In the genomic region with DNA sequence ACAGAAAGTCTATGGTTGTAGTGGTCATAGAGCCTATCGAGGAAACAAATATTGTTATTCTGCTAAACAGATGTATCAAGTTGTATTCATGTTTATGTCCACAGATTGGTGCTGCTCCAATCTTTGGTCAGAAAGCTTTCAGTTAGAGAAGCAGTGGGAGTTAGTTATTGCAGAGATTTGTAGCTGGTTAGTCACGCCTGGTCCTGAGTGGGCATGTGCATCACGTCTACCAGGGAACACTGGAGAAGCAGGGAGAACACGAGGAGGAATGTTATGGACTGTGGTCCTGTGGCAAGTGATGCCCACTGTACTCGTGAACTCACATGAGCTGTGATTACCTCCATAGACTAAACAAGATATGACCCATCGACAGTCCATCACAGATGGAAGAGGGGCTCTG, we compare ENCODE assay signal across 15 mouse cellular contexts.
DNase-seq lines count a peak whose midpoint lies in the region; TF ChIP-seq lines count a peak whose summit lies in the region.
"Had no signal": no experiment of that assay in that cellular context is flagged by ENCODE, and none has a peak within 500 bp of the region (broad histone marks: within the 10 kb centered on the region; RNA-seq: fewer than 3 reads in every experiment).

No protein-coding gene starts in this region.

- no peak overlapping the region for H3K4me3 ChIP-seq in left cerebral cortex, adult 2 months

- no peak for DNase-seq in left cerebral cortex, adult 2 months (ENCODE audit: extremely low spot score in 1 of 2, low spot score in 2 of 2)
- no peak for DNase-seq in left cerebral cortex, postnatal 10 days (ENCODE audit: extremely low spot score in 1 of 2, low spot score in 2 of 2)
- peak; percentile 59 for DNase-seq in brain, adult 2 months (ENCODE audit: low read depth, low spot score)
- DNase-seq in heart, postnatal 36 days: no peak
- DNase-seq: adrenal gland, adult 2 months; adrenal gland, adult 8-10 months; adrenal gland, postnatal 10 days; adrenal gland, postnatal 14 days; adrenal gland, postnatal 25 days; adrenal gland, postnatal 36 days; B cell, adult 2 months; cerebellum, adult 11 months; cerebellum, adult 11-12 months; cerebellum, adult 18-20 months; cerebellum, adult 2 months had no signal

- intact Hi-C loops in left cerebral cortex, adult 2 months (cut with DNase I): no loop called here
- intact Hi-C loops in left cerebral cortex, postnatal 10 days (cut with DNase I): no loop called here
- intact Hi-C loops in heart, postnatal 36 days (cut with DNase I): no loop called here

- TF ChIP-seq CTCF in left cerebral cortex, adult 2 months (IDR thresholded peaks at IDR 0.05): no peak

- H3K27ac ChIP-seq in left cerebral cortex, adult 2 months: 0 out of 2 replicates have a peak overlapping the region, but pooled peaks have one; percentile 37
